Mouse (Mus musculus) intestine, embryonic 15.5 days (tissue): ENCODE data around the gene Hmga1. TPM values are rescaled to one million over a fixed set of nuclear protein-coding genes. Genes with fewer than 3 reads are reported as not detected.
A peak's percentile ranks its signal among the peaks of the same experiment; 100 is the strongest.

Experiments
- ATAC-seq: fragments of 200-750 bp; cut with Nextera tagmentation; 2 replicates; pipeline ENCODE4 v1.8.0; 2017; ENCODE audit warnings: moderate TSS enrichment, moderate library complexity
- H3K27ac ChIP-seq: fragments of 300-500 bp; sonication (generic); 2 replicates; pipeline ENCODE4 v1.5.1; 2015; ENCODE audit warnings: mild to moderate bottlenecking, inconsistent platforms
- H3K27me3 ChIP-seq: fragments of 300-500 bp; sonication (generic); replicated peaks from 2 replicates; pipeline ENCODE4 v1.6.1; 2015; ENCODE audit warnings: inconsistent platforms
- H3K36me3 ChIP-seq: fragments of 300-500 bp; sonication (generic); 2 replicates; pipeline ENCODE4 v1.6.1; 2015; ENCODE audit warnings: inconsistent platforms
- H3K4me1 ChIP-seq: fragments of 300-500 bp; sonication (generic); replicated peaks from 2 replicates; pipeline ENCODE4 v1.6.1; 2015; ENCODE audit warnings: inconsistent platforms
- H3K4me2 ChIP-seq: fragments of 300-500 bp; sonication (generic); replicated peaks from 2 replicates; pipeline ENCODE4 v1.6.1; 2015; ENCODE audit warnings: mild to moderate bottlenecking, inconsistent platforms
- H3K4me3 ChIP-seq: fragments of 300-500 bp; sonication (generic); replicated peaks from 2 replicates; pipeline ENCODE4 v1.5.1; 2015; ENCODE audit warnings: inconsistent platforms
- H3K9ac ChIP-seq: fragments of 300-500 bp; sonication (generic); 2 replicates; pipeline ENCODE4 v1.6.1; 2015; ENCODE audit warnings: inconsistent platforms
- H3K9me3 ChIP-seq: fragments of 300-500 bp; sonication (generic); 2 replicates; pipeline ENCODE4 v1.6.1; 2016; ENCODE audit warnings: inconsistent platforms
- WGBS: fragments of 180-500 bp; shearing (Covaris S2); methylation state at CpG from one replicate; pipeline ENCODE4 v1.1.7; 2015; 5-methylcytosine and 5-hydroxymethylcytosine counted together
- polyA plus RNA-seq: library from polyadenylated mRNA; unstranded; fragments of >200 nt; fragmentation: Nextera tagmentation; extraction: Ambion mirVana; gene quantifications from 2 replicates; pipeline ENCODE4 v1.2.1, GENCODE M21; 2015

The Hmga1 gene
- polyA plus RNA-seq, 1 experiment from 2014 or later: 298 TPM

DNA sequence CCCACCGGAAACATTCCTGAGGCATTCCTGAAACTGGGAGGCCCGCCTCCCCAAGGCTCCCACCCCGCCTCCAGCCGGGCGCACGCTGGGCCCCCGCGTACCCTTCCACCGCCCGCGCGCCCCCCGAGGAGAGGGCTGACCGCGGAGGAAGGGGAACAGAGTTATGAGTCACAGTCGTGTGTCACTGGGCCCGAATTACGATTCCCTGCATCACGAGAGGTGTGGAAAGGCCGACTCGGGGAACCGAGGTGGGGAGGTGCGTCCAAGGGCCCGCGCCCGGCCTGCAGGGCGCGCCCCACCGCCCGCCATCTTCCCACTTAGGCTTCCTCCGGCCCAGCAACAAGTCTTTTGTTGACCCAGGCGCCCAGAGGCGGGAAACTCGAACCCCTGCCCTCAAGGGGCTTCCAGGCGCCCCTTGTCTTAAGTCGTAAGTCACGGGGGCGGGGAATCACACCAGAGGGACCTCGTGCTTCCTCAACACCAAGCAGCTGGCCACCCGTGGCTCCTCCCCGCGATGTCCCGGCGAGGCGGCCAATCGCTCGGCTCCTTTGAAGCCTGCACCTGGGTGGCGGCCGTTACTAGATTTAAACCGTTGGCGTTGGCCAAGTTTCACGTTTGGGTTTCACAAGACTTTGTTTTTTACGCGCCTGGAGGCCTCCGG is 655 bp upstream of the Hmga1 start:
- WGBS: under 1% methylated on average over 55 of the region's 55 CpGs

DNA sequence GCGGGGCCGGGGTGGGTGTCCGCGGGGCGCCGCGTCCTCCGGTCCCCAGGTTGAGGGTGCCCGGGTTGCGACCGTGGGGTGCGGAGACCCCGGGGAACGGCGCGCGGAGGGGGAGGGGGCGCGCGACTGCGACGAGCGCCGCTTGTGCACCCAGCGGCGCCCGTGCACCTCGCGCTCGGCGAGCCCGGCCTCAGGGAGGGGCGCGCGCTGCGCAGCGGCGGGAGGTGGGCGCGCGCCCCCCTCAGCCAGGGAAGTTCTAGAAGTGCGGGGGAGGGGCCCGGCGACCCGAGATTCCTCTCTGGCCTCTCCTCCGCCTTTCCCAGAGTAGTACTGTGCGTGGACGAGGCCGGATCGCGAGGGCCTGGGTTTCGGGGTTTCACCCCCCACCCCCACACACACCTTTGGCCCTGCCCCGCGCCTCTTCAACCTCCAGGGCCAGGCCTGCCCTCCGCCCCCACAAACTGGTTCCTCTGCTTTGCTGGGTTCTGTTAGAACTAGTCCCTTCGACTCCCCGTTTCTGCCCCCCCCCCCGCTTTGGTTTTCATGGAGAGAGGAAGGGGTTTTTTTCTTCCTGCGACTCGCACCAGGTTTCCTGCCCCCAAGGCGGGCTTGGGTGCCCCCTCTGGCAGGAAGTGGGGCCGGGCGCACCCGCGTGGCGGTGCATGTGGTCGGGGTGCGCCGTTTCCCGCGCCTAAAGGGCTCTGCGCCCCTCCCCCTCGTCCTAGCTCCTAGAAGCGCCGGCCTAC is 1.1 kb downstream of the Hmga1 start:
- H3K4me3 ChIP-seq: peak overlapping the region; percentile 89

More for the DNA sequence above, 655 bp upstream of the Hmga1 start:
- Histone ChIP-seq H3K4me3 (peak overlapping the region; percentile 89), H3K4me2 (peak overlapping the region; percentile 83), H3K9me3 (no peaks in the 10 kb centered on the region), H3K27ac (peak overlapping the region; percentile 95), H3K9ac (peak overlapping the region; percentile 84), H3K36me3 (no peaks in the 10 kb centered on the region), H3K4me1 (peaks cover 20% of the 10 kb centered on the region; the same call in 1 of the 2 replicates), H3K27me3 (no peaks in the 10 kb centered on the region)
- peak; percentile 62 for ATAC-seq

DNA sequence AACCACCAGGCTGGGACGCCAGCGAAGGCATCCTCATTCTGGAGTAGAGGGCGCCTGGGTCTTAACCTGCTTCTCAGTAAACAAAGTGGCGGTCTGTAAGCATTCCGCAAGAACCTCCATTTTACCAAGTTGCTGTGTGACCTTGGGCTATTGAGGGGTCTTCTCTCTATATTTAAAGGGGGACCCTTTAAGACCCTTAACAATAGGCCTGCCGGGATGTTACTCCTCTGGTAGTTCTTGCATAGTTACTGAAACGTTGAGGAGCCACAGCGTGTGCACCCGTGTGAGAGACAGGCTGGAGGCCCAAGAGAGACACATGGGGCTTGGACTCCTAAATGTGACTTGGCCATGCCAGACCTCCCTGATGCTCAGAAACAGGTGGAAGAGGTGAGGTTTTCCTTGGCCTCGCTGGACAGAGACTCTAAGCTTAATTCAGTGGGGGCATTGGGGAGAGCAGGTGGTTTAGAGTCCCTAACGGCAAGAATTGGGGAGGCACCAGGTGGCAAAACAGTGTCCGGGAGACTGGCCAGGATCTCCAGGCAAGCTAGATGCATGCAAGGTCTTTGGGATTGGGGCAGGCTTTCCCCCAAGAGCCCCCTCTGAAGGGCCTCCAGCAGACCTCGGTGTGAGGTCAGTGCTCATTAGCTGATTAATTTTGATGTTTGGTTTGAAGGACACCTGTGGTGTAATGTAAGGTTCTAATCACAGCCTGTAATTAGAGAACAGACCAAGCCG is 1.8 kb downstream of the Hmga1 start:
- WGBS: 7% methylated on average over 14 of the region's 14 CpGs
- H3K9me3 ChIP-seq: no peaks in the 10 kb centered on the region
- H3K4me1 ChIP-seq: peaks cover 31% of the 10 kb centered on the region
- H3K36me3 ChIP-seq: no peaks in the 10 kb centered on the region
- peak overlapping the region; percentile 84 for H3K9ac ChIP-seq
- peak overlapping the region; percentile 89 for H3K4me3 ChIP-seq
- H3K27me3 ChIP-seq: no peaks in the 10 kb centered on the region
- peak overlapping the region; percentile 95 for H3K27ac ChIP-seq
- no peak for ATAC-seq
- H3K4me2 ChIP-seq: peak overlapping the region; percentile 83

More for the DNA sequence above, 1.1 kb downstream of the Hmga1 start:
- peaks cover 31% of the 10 kb centered on the region for H3K4me1 ChIP-seq
- H3K9me3 ChIP-seq: no peaks in the 10 kb centered on the region
- H3K36me3 ChIP-seq: no peaks in the 10 kb centered on the region
- ATAC-seq: peak; percentile 13
- H3K27ac ChIP-seq: peak overlapping the region; percentile 95
- H3K27me3 ChIP-seq: no peaks in the 10 kb centered on the region
- peak overlapping the region; percentile 84 for H3K9ac ChIP-seq
- under 1% methylated on average over 75 of the region's 75 CpGs for WGBS
- H3K4me2 ChIP-seq: peak overlapping the region; percentile 83

DNA sequence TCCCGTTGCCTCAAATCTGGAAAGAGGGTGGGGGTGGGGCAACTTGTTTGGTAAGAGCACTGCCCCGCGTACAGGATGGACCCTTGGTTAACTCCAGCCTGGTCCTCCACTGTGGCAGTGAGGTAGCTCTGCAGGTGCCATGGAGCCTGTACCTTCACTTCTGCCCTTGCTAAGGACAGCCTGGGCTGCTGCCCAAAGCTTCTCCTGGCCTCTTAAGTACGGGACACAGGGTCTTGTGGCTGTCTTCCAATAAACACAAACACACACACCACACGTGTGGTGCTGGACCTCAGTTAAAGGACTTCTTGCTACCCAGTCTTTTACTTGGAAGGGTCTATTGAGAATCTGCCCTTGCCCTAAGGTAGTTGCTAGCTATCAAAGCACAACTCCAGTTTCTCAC is 2.5 kb downstream of the Hmga1 start:
- Histone ChIP-seq H3K4me2 (peak overlapping the region; percentile 83), H3K9ac (peak overlapping the region; percentile 84; the same call in 1 of the 2 replicates), H3K36me3 (no peaks in the 10 kb centered on the region), H3K27ac (peak overlapping the region; percentile 19), H3K9me3 (no peaks in the 10 kb centered on the region), H3K4me1 (peaks cover 31% of the 10 kb centered on the region), H3K4me3 (peak overlapping the region; percentile 89), H3K27me3 (no peaks in the 10 kb centered on the region)
- ATAC-seq: no peak
- WGBS: 16% methylated on average over 5 of the region's 5 CpGs

DNA sequence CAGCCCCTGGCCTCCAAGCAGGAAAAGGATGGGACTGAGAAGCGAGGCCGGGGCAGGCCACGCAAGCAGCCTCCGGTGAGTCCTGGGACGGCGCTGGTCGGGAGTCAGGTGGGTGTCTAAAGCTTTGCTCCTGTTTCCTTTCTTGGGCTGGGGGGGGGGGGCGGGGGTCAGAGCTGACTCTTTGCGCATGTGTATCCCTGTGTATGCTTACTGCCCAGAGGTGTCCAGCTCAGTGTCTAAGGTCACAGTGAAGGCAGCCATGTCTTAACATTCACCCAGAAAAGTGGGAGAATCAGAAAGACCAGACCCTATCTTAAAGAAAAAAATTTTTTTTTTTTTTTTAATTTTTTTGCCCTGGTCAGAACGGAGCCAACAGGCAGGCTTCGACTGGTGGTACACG is 3.3 kb downstream of the Hmga1 start:
- Histone ChIP-seq H3K4me1 (peaks cover 37% of the 10 kb centered on the region), H3K27me3 (no peaks in the 10 kb centered on the region), H3K4me2 (peak overlapping the region; percentile 83), H3K9ac (no peak overlapping the region), H3K36me3 (no peaks in the 10 kb centered on the region), H3K27ac (no peak overlapping the region), H3K9me3 (no peaks in the 10 kb centered on the region), H3K4me3 (peak overlapping the region; percentile 89; the same call in 1 of the 2 replicates)
- no peak for ATAC-seq
- WGBS: 58% methylated on average over 12 of the region's 12 CpGs

DNA sequence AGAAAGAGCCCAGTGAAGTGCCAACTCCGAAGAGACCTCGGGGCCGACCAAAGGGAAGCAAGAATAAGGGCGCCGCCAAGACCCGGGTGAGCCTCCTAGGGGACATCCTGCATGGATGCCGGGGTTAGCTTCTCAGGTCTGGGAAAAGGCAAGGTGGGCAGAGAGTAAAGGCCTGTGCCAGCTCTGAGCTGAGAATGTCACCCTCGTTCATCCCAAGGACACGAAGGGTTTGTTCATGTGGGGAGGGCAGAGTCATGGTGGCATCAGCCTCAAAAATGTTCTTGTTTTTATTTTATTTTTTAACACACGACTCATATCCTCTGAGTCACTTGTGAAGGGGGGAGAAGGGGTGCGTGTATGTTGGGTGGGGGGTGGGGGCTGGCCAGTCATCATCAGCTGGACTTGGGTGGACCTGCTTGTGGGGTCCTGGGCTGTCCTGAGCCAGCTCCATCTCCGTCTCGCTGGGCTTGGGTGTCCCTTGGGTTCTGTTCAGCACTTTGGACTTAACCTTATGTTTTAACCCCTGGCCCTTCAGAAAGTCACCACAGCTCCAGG is 4.7 kb downstream of the Hmga1 start:
- Histone ChIP-seq H3K4me3 (no peak overlapping the region), H3K4me2 (no peak overlapping the region), H3K9ac (no peak overlapping the region), H3K27ac (no peak overlapping the region), H3K4me1 (peaks cover 38% of the 10 kb centered on the region), H3K36me3 (no peaks in the 10 kb centered on the region), H3K9me3 (no peaks in the 10 kb centered on the region), H3K27me3 (no peaks in the 10 kb centered on the region)
- ATAC-seq: no peak
- WGBS: 83% methylated on average over 13 of the region's 13 CpGs

DNA sequence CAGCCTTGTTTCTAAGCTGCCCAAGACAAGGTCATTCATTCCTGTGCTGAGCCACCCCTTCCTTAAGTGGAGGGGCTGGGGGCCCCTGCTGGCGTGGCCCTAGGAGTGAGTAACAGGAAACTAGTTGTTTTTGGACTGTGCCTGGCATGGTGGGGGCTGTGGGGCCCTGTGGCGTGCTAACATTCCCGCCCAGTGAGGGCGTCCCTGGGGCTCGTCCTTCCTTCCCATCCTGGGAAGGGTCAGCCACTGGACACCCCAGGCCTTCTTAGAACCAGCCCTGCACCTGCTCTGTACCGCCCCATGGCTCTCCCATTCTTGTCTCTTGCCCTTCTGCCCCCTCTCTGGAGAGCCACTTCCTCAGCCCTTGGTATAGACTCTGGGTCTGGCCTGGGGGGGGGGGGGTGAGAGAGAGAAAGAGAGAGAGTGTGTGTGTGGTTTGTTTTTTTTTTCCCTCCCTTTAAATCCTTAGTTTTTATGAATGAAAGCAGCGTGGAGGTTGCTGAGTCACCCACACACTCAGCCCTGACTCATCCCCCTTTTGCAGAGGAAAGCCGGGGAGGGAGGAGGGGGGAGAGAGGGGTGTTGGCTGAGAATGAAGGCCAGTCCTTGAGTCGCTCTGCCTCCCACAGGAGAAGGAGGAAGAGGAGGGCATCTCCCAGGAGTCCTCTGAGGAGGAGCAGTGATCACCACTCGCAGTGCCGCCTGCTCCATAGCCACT is 5.7 kb downstream of the Hmga1 start:
- H3K27ac ChIP-seq: no peak overlapping the region
- no peaks in the 10 kb centered on the region for H3K27me3 ChIP-seq
- no peak overlapping the region for H3K4me2 ChIP-seq
- WGBS: 48% methylated on average over 11 of the region's 11 CpGs
- H3K36me3 ChIP-seq: no peaks in the 10 kb centered on the region
- ATAC-seq: no peak
- H3K9ac ChIP-seq: no peak overlapping the region
- peaks cover 47% of the 10 kb centered on the region for H3K4me1 ChIP-seq
- no peaks in the 10 kb centered on the region for H3K9me3 ChIP-seq
- no peak overlapping the region for H3K4me3 ChIP-seq

DNA sequence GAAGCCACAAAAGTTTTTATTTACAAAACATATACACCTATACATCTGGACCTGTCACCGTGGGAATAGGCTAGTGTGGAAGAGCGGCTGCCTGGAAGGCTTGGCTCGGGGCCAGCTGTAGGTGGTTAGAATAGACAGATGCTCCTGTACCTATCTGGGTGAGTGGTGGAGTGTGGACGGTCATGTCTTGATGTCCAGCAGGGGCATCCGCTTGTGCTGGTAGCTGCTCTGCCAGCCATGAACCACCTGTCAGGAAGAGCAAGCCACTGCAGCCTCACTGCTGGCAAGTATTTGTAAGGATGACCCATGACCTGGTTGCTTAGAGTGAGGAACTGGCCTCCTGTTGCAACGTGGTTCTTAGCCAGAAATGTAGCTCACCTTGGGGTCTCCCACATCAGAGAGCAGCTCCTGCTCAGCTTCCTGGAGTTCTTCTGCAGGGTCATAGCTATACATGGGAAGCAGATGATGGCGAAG is 7.5 kb downstream of the Hmga1 start:
- no peak overlapping the region for H3K9ac ChIP-seq
- ATAC-seq: no peak
- 55% methylated on average over 7 of the region's 7 CpGs for WGBS

DNA sequence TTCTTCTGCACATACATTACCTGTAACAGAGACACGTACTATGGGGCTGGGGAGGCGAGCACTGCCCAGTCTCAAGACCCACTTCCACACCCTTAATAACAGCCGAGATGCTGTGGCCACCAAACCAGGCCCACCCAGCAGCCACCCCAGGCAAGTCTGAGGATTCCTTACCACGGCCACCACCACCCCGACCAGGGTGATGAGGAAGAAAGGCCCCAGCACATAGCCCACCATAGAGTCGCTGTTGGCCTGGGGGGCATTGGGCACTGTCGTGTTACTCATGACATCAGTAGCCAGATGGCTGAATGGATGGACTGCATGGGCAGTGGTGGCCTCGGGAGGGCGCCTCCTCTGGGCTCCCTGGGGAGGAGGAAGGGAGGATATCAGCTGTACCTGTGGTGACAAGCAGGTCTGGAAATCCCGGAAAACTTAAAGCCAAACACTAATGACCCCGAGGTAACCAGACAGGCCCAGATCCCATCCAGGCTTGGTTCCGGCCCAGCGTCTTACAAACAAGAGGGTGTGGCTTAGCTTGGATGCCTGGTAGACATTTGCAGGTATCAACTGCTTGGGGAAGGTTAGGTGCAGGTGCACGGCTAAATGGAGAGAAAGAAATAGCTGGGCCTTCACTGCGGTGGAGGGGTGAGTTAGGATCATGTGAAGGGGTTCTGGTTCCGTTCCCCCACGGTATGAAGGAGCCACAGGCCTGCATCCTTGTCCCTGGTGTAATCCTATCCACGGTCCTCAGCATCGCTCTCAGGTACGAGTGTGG is 8.3 kb downstream of the Hmga1 start:
- H3K36me3 ChIP-seq: no peaks in the 10 kb centered on the region

More for the DNA sequence above, 7.5 kb downstream of the Hmga1 start:
- H3K4me2 ChIP-seq: no peak overlapping the region
- peaks cover 39% of the 10 kb centered on the region for H3K4me1 ChIP-seq
- H3K27ac ChIP-seq: no peak overlapping the region
- no peaks in the 10 kb centered on the region for H3K36me3 ChIP-seq
- no peaks in the 10 kb centered on the region for H3K9me3 ChIP-seq
- no peak overlapping the region for H3K4me3 ChIP-seq
- H3K27me3 ChIP-seq: no peaks in the 10 kb centered on the region

DNA sequence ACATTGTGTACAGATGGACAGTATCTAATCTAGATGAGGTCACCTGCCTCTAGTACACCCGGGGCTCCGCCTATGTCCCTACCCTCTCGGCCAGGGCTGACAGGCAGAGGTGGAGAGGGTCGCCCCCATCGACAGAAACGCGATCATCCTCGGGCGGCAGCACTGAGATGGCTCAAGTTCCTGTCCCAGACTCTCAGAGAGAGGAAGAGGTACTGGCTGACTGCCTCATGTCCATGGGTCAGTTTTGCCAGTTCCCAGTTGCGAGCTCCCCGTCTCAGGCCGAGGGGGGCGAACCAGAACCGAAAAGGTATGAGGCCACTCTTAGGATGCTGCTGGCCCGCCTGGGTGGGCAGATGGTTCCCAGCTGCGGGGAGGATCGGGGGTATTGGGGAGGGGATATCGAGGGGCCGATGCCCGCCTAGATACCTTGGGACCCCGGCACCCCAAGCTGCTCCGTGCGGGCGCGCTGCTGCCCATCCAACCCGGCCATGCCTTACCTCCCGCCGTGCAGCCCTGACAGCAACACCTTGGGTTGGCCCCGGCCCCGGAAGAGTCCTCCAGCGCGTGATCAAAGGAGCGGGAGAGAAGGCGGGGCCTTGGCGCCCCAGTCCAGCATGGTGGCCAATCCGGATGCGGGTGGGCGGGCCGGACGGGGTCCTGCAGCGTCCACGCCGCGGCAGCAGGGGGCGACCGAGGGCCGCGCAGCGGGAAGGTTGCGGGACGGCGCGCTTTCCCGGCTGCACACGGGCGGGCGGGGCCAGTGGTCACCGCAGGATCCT is 9.1 kb downstream of the Hmga1 start, which contains the start of gene AI413582:
AI413582 (minus strand) TSS at position 594 of the 779 bp plus-strand sequence.
- peak within 1 kb of the TSS; percentile 89 for H3K4me2 ChIP-seq
- H3K4me3 ChIP-seq: peak within 1 kb of the TSS; percentile 61
- peaks cover 33% of the 10 kb centered on the region for H3K4me1 ChIP-seq
- H3K9me3 ChIP-seq: no peaks in the 10 kb centered on the region
- ATAC-seq: peak; percentile 96
- no peaks in the 10 kb centered on the region for H3K36me3 ChIP-seq
- WGBS: under 1% methylated on average over 58 of the region's 58 CpGs
- peak within 1 kb of the TSS; percentile 66 for H3K9ac ChIP-seq
- H3K27me3 ChIP-seq: no peaks in the 10 kb centered on the region
- peak within 1 kb of the TSS; percentile 56 for H3K27ac ChIP-seq

More for the DNA sequence above, 8.3 kb downstream of the Hmga1 start:
- Histone ChIP-seq H3K4me3 (peak overlapping the region; percentile 61), H3K27ac (peak overlapping the region; percentile 56; the same call in 1 of the 2 replicates), H3K4me1 (peaks cover 36% of the 10 kb centered on the region), H3K27me3 (no peaks in the 10 kb centered on the region), H3K9me3 (no peaks in the 10 kb centered on the region), H3K4me2 (peak overlapping the region; percentile 89), H3K9ac (peak overlapping the region; percentile 55; the same call in 1 of the 2 replicates)
- peak; percentile 1; the same call in 1 of the 2 replicates for ATAC-seq
- 12% methylated on average over 20 of the region's 20 CpGs for WGBS
